Mouse (Mus musculus) induced T-regulatory cell, adult 2 months (primary cell): ENCODE measurements at regions not wholly inside any gene's neighbourhood (a gene's known extent, or its start where the extent isn't known, plus 50 kb on each side); places are given as distances from the start of the nearest gene placed in this dataset.

Experiments used
- DNase-seq: peaks from one replicate; pipeline ENCODE4 v3.0.0-alpha.2; 2012; ENCODE audit warnings: low read depth

DNA sequence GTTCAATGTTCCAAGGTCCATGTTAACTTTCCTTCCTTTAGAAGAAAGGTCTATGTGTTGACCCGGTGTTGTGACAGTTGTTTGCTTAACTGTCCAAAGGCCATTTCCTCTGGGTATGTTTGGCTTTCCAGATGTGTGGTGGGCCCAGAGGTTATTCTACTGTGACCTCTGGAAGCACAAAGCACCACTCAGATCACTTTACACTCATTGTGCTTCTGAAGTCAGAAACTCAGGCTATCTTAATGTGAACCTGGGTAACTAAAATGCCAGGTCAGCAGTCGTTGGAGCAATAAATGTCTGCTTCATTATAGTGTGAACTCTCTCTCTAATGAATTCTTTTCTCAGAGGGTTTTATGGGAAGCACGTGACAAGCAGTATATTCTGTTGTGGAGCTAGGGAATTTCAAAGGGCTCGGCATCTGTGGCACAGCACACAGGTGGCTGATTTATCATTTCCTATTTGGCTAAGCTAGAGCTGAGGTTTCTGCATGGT is 68.5 kb upstream of the Klf12 start:
- DNase-seq = no peak

DNA sequence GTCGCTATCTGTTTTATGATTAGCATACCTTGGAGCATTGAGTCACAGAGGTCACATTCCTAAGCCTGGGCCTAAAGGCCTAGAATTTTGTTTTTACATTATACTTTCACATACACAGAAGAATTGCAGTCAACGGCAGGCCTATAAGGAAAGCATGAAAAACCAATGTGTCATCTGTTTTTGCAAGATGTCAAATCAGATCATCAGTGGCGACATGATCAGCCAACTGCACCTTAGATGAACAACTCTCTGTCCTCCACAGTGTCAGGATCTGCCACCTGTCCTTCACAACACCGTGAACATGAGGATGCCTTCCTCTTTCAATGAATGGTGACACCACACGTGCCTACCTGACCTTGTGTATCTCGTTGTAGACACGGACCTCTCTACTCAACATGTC is 66.5 kb upstream of the Klf12 start:
- no peak for DNase-seq

DNA sequence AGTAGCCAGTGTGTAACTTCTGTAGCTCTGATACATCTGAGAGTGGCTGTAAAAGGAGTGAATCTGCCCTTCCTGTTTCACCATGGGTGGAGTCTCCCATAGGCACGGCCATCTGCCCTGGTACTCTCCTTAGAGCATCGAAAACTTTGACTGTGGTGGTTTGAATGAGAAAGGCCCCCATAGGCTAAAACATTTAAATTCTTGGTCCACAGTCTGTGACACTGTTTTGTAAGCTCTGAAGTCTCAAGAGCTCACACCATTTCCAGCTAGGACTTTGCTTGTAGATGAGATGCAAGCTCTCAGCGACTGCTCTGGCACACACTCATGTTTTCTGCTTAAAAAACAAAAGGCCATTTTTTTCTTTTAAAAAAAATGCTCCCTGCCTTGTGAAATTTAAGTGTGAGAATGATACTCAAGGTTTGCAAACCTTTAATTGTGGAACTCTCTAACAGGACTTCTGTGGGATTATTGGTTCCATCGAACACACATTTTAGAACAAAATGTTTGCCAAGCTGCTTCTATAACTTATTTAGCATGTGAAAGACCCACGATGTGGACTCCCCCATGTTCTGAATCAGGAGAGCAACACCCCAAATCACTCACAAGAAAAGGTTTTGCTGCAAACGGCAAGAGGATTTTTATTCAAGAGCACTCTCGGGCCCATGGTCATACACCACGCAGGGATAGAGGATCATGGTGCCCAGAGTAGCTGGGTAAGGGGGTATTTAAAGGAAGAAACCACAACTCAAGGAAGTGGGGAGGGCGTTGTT is 65.7 kb upstream of the Klf12 start:
- no peak for DNase-seq

DNA sequence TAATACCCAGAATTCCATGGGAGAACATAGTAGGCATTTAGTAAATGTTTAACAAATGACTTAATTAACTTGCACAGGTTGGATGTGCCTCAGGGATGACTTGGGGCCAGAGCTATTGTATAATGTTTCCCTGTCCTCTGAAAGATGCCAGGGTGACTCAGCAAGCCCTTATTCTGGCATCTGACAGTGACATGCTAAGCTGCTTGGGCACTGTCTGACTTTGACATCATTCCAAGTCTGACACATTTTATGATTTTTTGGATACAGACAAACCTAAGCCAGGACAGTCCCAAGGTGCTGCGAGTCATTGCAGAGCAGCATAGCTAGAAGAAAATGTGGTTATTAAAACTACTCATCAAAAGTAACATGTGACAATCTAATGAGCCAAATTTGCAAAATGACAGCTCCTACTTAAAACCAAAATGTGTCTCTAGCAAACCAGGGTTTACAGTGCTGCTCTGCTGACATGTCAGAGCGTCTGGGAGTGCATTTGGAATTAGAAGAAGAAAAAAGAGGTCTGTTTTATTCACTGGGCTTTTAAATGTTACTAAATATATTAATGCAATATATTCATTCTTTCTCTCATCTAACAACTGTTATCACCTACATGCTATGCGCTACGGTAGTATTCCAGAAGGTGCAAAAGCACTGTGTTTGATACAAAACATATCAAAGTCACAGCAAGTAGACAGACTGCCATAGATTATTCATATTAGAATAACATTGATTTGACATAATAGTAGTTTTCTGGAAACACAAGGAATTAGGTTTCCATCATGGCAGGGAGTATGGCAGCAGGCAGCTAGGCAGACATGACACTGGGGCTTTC is 64.1 kb upstream of the Klf12 start:
- no peak for DNase-seq

DNA sequence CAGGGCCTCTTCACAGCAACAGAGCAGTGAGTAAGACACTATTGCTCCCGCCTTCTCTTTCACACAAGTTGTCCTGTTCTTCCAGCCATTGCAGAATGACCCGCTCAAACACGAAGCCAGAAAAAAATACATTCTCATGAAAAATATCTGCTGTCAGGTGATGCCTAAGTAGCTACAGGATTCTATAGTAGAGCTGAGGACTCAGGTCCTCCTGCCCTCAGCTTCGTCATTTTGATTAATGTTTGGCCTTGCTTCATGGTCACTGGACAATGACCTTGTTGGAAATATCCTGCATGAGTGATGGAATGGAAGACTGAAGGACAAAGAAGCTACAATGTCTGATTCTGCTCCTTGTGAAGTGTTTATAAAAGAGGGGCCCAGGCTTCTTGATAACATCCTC is 52.4 kb upstream of the Klf12 start:
- no peak for DNase-seq
